Mouse (Mus musculus) midbrain, postnatal 0 days (tissue): ENCODE data around the gene Ccl11. TPM values are rescaled to one million over a fixed set of nuclear protein-coding genes. Genes with fewer than 3 reads are reported as not detected.

Source experiments
- ATAC-seq: fragments of 200-750 bp; cut with Nextera tagmentation; 2 replicates; pipeline ENCODE4 v1.8.0; 2017; ENCODE audit warnings: moderate number of reproducible peaks, mild to moderate bottlenecking, moderate TSS enrichment, moderate library complexity; ENCODE audit not compliant: low FRiP score
- DNase-seq: peaks from one replicate; pipeline ENCODE4 v3.0.0-alpha.2; 2015; ENCODE audit warnings: low spot score
- H3K27ac ChIP-seq: fragments of 300-500 bp; sonication (generic); 2 replicates; pipeline ENCODE4 v1.5.1; 2014; ENCODE audit warnings: low read depth, mild to moderate bottlenecking, low read length, mixed read lengths
- H3K27me3 ChIP-seq: fragments of 300-500 bp; sonication (generic); 2 replicates; pipeline ENCODE4 v1.6.1; 2014; ENCODE audit warnings: low read length, control low read depth, mixed read lengths; ENCODE audit not compliant: insufficient read depth
- H3K36me3 ChIP-seq: fragments of 300-500 bp; sonication (generic); 2 replicates; pipeline ENCODE4 v1.6.1; 2014; ENCODE audit warnings: low read length, control low read depth, mixed read lengths; ENCODE audit not compliant: insufficient read depth
- H3K4me1 ChIP-seq: fragments of 300-500 bp; sonication (generic); 2 replicates; pipeline ENCODE4 v1.6.1; 2014; ENCODE audit warnings: mild to moderate bottlenecking, control low read depth, antibody characterized with exemption, low read length, mixed read lengths; ENCODE audit not compliant: insufficient read depth
- H3K4me2 ChIP-seq: fragments of 300-500 bp; sonication (generic); 2 replicates; pipeline ENCODE4 v1.6.1; 2014; ENCODE audit warnings: low read depth, mild to moderate bottlenecking, low read length, mixed read lengths; ENCODE audit not compliant: poor library complexity, severe bottlenecking
- H3K4me3 ChIP-seq: fragments of 300-500 bp; sonication (generic); 2 replicates; pipeline ENCODE4 v1.5.1; 2014; ENCODE audit warnings: low read depth, mild to moderate bottlenecking, low read length, moderate library complexity
- H3K9ac ChIP-seq: fragments of 300-500 bp; sonication (generic); replicated peaks from 2 replicates; pipeline ENCODE4 v1.6.1; 2014; ENCODE audit warnings: mild to moderate bottlenecking, low read length, moderate library complexity, mixed read lengths; ENCODE audit not compliant: poor library complexity, severe bottlenecking
- H3K9me3 ChIP-seq: fragments of 300-500 bp; sonication (generic); 2 replicates; pipeline ENCODE4 v1.6.1; 2016; ENCODE audit warnings: low read length, control low read depth
- CTCF ChIP-seq: IDR thresholded peaks from 2 replicates; pipeline ENCODE4 v1.5.1; 2016; ENCODE audit warnings: antibody characterized with exemption, mild to moderate bottlenecking
- WGBS: fragments of 180-500 bp; shearing (Covaris S2); extraction: QIAGEN DNeasy Blood & Tissue Kit; methylation state at CpG from one replicate; pipeline ENCODE4 v1.1.7; 2014; 5-methylcytosine and 5-hydroxymethylcytosine counted together
- polyA plus RNA-seq: library from polyadenylated mRNA; unstranded; fragments of >200 nt; fragmentation: Nextera tagmentation; extraction: Ambion mirVana; gene quantifications from 2 replicates; pipeline ENCODE4 v1.2.1, GENCODE M21; 2015
- total RNA-seq: library from RNA; depleted of rRNA; stranded (reverse); fragments of >200 nt; gene quantifications from 2 replicates; pipeline ENCODE4 v1.2.3, GENCODE M21; 2014

Gene Ccl11
- total and polyA plus RNA-seq, 2 experiments from 2014 or later, result 0.14 TPM; not detected in 1

DNA sequence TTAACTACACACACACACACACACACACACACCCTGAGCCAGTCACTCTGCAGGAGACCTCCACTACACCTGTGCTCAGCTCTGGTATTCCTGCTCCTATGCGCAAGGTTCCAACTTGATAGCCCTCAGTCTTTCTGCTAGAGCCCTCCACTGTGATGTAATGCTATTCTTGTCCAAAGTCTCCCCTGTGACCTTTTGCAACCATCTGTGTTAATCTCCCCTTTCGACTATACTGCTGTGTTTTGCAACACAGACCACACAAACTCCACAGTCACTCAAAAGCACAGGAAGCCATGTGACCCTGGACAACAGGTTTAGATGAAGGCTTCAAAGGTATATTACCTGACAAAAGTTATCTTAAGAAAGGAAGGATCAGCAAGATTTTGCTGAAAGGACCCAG is 5.8 kb downstream of the Ccl11 start:
- no peak for TF ChIP-seq CTCF
- 77% methylated on average over 2 of the region's 2 CpGs for WGBS
- Histone ChIP-seq H3K27me3 (no peaks in the 10 kb centered on the region), H3K9me3 (no peaks in the 10 kb centered on the region), H3K9ac (no peak overlapping the region), H3K36me3 (no peaks in the 10 kb centered on the region), H3K4me2 (no peak overlapping the region), H3K4me3 (no peak overlapping the region), H3K4me1 (no peaks in the 10 kb centered on the region), H3K27ac (no peak overlapping the region)
- no peak for ATAC-seq
- no peak for DNase-seq

DNA sequence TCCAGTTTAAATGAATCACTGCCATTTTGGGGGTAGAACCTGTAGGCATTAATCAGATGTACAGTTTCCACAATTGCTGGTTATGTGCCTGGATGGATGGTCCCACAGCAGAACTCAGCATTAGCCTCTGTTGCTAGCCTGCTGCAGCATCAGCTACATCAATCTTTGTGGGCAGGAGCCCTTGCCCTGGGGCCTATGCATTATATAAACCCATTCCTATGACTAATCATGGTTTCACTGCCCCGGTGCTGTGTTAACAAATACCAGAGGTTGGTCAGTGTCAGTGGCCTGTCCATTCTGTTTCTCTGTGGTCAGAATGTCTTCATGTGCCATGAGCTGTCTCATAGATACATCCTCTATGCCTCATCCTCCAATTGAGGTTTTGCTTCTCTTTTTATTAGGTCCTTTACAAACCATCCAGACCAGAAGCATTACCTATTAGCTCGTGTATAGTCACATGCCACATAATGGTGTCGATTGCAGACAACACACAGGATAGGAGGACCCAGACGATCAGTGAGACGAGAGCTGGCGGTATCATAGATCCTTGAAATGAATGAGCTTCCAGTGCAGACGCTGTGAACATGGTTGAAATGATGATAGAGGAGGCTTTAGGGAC is 9.4 kb downstream of the Ccl11 start:
- Histone ChIP-seq H3K27ac (no peak overlapping the region), H3K4me2 (no peak overlapping the region), H3K27me3 (no peaks in the 10 kb centered on the region), H3K9ac (no peak overlapping the region), H3K9me3 (no peaks in the 10 kb centered on the region), H3K36me3 (no peaks in the 10 kb centered on the region), H3K4me1 (no peaks in the 10 kb centered on the region), H3K4me3 (no peak overlapping the region)
- 88% methylated on average over 7 of the region's 7 CpGs for WGBS
- TF ChIP-seq CTCF, result no peak
- ATAC-seq (no peak), DNase-seq (no peak)

DNA sequence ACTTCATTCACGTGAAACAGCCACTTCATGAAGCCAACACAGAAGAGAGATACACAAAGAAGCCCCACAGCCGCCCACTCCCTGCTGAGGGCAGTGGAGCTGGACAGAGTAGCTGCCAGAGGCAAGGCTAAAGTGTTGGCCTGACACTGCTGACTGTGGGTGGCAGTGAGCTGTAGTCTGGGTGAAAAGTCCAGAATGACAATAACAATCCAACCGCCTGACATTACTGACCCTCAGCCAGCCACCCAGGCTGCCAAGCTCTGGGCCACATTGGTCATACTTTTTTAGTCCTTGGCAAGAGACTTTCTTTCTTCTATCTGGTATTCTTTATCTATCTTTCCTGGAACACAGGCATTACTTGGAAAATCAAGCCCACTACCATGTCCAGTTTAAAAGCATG is 13.5 kb downstream of the Ccl11 start:
- Histone ChIP-seq H3K9me3 (no peaks in the 10 kb centered on the region), H3K4me2 (no peak overlapping the region), H3K27me3 (no peaks in the 10 kb centered on the region), H3K27ac (no peak overlapping the region), H3K36me3 (no peaks in the 10 kb centered on the region), H3K9ac (no peak overlapping the region), H3K4me3 (no peak overlapping the region), H3K4me1 (no peaks in the 10 kb centered on the region)
- DNase-seq (no peak), ATAC-seq (no peak)
- no peak for TF ChIP-seq CTCF
- WGBS, result 69% methylated on average over 3 of the region's 3 CpGs

GRCm38 (mm10) chr11:82072374-82072773 is 14.8 kb downstream of the Ccl11 start:
- H3K9me3 ChIP-seq, result no peaks in the 10 kb centered on the region
- H3K27ac ChIP-seq, result no peak overlapping the region
- no peaks in the 10 kb centered on the region for H3K4me1 ChIP-seq
- H3K4me3 ChIP-seq, result no peak overlapping the region
- 70% methylated on average over 1 of the region's 1 CpGs for WGBS
- ATAC-seq (no peak), DNase-seq (no peak)
- no peaks in the 10 kb centered on the region for H3K27me3 ChIP-seq
- no peaks in the 10 kb centered on the region for H3K36me3 ChIP-seq
- no peak overlapping the region for H3K4me2 ChIP-seq
- peak; percentile 9; the same call in 1 of the 2 replicates for TF ChIP-seq CTCF
- no peak overlapping the region for H3K9ac ChIP-seq

- H3K4me2 ChIP-seq, result no peak overlapping the region
- no peak overlapping the region for H3K4me3 ChIP-seq
- TF ChIP-seq CTCF, result no peak
- no peak overlapping the region for H3K27ac ChIP-seq
- DNase-seq (no peak), ATAC-seq (no peak)
- H3K9ac ChIP-seq, result no peak overlapping the region
- no peaks in the 10 kb centered on the region for H3K4me1 ChIP-seq
- no peaks in the 10 kb centered on the region for H3K9me3 ChIP-seq
- no peaks in the 10 kb centered on the region for H3K36me3 ChIP-seq
- H3K27me3 ChIP-seq, result no peaks in the 10 kb centered on the region
- WGBS, result 83% methylated on average over 3 of the region's 3 CpGs
Observed at GRCm38 (mm10) chr11:82072984-82073383, 15.4 kb downstream of the Ccl11 start.

- ATAC-seq (no peak), DNase-seq (no peak)
- Histone ChIP-seq H3K9ac (no peak overlapping the region), H3K27ac (no peak overlapping the region), H3K27me3 (no peaks in the 10 kb centered on the region), H3K36me3 (no peaks in the 10 kb centered on the region), H3K4me3 (no peak overlapping the region), H3K4me2 (no peak overlapping the region), H3K4me1 (no peaks in the 10 kb centered on the region), H3K9me3 (no peaks in the 10 kb centered on the region)
- no peak for TF ChIP-seq CTCF
- WGBS, result 89% methylated on average over 3 of the region's 3 CpGs
Observed at GRCm38 (mm10) chr11:82073686-82074085, 16.1 kb downstream of the Ccl11 start.
